Mouse (Mus musculus) megakaryocyte progenitor cell, adult 5-6 weeks (primary cell): ENCODE measurements around the gene Cbx5. TPM values are rescaled to one million over a fixed set of nuclear protein-coding genes. Genes with fewer than 3 reads are reported as not detected.
A peak's percentile ranks its signal among the peaks of the same experiment; 100 is the strongest.

Experiments
- ATAC-seq: replicated peaks from 2 replicates; pipeline ENCODE4 v1.8.0; 2016; ENCODE audit warnings: mild to moderate bottlenecking, moderate TSS enrichment, inconsistent platforms; ENCODE audit not compliant: poor library complexity
- total RNA-seq, 2 experiments: library from RNA; stranded (forward) in 1 of 2; stranded (reverse) in 1 of 2; fragments of 157-497, 149-512 nt in 1 of 2; fragments of 200-1000 nt in 1 of 2; gene quantifications; 2 replicates each; pipeline versions ENCODE4 v1.2.3 to v1.2.4; 2015 to 2017

Gene Cbx5
- total RNA-seq, 2 experiments from 2014 or later: 119 to 194 TPM

DNA sequence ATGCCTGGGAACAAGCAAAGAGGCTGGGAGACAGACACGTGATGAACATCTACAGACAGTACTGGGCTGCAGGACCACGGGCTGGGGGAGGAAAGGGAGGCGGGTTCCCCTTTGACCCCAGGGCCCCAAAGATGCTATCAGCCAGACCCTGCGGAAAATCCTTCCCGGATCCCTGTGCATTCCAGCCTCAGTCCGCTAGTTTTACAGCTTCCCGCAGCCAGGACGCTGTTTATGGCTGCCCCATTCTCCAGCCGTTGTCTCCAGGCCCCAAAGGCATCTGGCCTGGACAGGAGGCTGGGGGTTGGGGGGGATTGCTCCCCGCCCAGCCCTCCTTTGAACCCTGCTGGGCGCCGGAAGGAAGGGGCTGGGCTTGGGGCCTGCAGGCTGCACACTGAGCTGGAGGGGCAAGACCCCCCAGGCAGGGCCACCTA is 62.0 kb downstream of the Cbx5 start:
- ATAC-seq: no peak

DNA sequence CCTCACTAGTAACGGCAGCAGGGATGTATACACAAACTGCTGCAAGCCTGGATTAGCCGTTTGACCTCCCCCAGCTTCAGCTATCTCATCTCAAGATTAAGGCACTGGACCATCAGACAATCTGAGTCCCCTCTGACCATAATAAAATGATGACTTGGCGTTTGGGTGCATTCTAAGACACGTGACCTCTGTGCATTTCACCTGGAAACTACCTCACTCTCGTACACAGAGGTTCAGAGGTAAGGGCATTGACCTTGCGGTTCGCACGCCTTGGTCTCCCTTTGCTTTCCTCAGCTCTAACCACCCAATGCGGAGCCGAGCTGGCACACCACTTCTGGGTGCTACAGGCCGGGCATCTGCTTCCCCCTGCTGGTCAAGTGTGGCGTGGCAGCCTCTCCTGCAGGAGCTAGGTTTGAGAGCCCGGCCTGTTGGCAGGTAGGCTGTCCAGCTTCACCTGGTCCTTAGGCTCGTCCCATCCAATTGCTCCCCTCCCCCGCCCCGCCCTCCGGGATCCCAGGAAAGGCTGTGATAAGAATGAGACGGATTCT is 62.7 kb downstream of the Cbx5 start:
- ATAC-seq: peak; percentile 81

DNA sequence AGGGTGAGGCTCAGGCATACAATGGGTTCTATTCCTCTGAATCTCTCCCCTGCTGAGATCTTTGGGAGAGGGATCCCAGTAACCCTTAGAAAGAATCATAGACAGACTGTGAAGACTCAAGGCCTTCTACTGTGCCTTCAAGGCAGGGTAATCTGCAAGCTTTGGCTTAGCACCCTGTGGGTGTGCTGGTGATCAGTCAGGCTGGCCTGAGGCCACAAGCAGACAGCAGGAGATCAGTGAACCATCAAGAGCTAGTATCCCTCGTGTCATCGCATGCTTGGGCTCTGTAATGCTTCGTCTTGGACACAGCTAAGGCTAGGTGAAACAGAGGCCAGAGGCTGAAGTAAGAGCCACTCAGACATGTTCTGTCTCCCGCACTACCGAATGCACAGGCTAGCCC is 66.4 kb downstream of the Cbx5 start:
- no peak for ATAC-seq

DNA sequence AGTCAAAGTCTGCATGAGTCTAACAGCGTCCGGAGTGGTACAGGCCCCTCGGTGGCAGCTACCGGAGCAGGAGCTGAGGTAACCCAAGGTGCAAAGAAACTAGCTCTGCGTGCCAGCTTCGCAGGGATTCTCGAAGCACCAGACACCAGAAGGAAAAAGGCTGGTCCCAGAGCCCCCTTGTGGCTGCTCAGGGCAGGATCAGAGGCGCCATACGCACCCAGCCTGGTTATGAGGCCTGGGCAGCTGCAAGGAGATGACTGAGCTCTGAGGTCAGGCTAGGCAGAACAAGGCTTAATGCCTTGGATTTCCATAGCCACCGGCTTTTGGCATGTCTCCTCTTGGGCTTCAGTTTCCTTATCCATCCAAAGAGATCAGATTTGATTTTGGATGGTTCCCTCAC is 67.1 kb downstream of the Cbx5 start:
- ATAC-seq: peak; percentile 59

DNA sequence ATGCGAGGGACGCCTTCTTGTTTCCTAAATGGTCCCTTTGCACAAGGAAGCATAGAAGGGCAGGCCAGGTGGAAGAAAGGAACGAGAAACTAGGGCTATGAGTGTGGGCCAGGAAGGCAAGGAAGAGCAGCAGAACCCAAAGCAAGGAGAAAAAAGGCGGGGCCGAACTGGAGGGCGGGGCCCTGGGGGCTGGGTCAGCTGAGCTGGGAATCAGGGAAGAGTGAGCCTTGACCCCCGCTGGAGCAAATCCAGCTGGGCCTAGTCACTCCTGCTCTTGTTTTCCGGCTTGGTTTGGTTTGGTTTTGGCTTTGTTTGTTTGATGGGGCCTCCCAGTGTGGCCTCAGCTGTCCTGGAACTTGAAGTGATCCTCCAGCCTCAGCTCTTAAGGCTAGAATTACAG is 68.3 kb downstream of the Cbx5 start:
- no peak for ATAC-seq

DNA sequence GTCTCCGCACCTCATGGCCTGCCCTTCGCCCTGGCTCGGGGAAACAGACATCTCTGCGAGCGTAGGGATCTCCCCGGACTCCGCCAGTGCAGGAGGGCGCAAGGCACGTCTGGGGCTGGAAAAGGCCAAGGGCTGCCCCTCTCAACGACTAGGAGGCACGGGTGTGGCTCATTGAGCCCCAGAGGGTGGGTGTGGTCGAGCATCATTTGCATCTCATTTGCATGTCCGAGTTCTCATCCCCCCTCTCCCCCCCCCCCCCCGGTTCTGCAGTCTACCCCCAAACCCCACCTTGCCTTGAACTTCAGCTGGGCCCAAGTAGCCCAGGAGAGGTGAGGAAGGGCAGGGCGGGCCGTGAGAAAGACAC is 69.3 kb downstream of the Cbx5 start:
- no peak for ATAC-seq

DNA sequence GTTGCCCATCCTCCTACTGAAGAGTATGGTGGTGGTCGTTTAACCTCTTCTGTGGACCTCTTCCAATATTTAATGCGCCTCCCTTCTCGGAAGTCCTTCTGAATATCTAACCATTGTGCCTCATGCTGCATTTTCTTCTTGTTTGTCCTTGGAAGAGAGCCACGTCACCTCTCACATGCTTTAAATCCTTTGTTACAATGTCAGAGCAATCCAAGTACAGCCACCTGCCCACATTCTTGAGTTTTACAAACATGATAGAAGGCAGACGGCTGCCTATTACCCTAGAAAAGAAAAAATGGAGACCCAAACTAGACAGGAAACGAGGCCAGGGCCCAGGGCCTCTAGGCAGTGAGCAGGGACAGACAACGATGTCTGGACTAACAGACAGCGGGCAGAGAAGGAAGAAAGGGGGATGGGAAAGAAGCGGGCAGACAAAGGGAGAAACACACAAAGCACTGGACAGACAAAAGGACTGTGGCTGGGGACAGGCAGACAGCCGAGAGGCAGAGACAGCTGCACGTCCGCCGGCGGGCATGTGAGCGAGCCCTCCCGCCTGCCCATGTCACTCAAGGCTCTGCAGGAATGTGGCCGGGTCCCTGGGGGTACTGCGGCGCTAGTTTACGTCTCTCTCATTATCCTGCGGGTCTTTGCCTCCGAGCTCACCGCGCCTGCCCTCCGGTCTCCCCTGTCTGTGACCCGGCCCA is 69.9 kb downstream of the Cbx5 start:
- no peak for ATAC-seq

DNA sequence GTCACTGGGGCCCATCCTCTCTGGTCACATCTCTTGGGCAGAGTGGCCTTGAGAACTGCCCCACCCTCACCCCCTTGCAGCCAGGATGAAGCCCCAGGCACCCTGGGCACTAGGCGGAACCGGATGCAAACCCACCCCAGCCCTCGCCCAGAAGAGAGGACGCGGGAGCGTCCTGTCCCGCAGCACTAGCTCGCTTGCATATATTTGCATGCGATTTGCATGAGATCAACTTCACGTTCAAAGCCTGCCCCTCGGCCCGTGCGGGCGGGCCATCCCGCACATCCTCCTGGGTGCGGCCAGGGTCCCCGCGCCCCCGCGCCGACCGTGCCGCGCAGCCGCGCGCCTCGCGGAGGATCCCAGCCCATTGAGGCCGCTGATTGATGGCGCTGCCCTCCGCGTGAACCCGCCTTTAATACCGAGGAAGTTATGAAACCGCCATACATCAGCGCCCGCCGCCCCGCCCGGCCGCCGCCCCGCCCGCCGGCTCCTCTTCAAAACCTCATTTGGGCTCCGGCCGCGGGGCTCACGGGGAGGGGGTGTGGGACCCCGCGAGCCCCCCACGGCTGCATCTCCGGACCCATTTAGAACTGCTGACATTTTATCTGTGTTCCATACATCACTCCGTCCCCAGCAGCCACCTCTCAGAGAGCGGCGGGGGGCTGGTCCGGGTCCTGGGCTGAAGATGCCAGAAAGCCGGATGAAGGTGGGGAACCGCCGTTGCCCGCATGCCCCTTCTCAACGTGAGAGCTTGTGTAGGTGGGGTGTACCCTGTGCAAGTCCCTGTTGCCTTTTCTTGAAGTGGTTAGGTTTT is 70.6 kb downstream of the Cbx5 start:
- ATAC-seq: peak; percentile 47

DNA sequence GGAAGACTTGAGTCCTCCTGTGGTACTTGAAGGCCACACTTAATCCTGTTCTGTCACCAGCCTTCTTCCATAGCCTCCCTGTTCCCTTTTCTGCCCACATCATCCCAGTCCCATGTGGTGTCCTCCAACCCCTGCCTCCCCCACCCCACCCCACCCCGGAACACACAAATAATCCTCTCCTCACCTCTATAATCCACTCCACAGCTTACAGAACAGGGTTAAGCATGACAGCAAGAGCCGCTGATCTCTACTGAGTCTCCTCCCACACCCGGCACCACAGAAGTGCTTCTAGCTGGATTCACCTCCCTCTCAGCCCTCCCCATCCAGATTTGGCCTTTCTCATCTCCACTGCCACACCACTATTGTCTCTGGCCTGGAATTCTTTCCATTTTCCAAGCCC is 71.8 kb downstream of the Cbx5 start:
- ATAC-seq: no peak

DNA sequence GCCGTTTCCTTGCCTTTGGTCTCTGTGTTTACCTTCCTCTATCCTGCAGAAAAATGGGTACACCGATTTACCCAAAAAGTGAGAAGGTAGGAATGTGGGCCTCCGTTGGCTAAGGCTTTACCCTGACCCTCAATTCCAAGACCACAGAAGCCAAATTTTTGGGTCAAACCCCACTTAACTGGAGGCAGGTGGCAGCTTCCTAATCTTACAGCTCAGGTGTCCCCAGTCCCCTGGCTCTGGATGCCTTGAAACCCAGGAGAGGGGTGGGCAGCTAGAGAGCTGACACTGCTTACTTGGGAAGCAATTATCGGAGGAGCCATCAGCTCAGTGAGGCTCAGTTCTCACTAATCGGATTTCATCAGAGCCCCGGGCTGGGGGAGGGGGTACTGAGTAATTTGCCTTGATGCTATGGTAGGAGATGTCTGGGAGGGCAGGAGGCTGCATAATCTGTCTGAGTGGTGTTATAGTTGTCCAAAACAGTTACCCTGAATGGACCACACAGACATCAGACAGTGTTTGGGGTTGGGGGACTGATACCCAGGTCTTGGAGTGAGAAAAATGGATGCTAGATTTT is 72.5 kb downstream of the Cbx5 start, which contains the start of gene Smug1:
Smug1 (minus strand) TSS at position 51 of the 574 bp plus-strand sequence.
- ATAC-seq: no peak

DNA sequence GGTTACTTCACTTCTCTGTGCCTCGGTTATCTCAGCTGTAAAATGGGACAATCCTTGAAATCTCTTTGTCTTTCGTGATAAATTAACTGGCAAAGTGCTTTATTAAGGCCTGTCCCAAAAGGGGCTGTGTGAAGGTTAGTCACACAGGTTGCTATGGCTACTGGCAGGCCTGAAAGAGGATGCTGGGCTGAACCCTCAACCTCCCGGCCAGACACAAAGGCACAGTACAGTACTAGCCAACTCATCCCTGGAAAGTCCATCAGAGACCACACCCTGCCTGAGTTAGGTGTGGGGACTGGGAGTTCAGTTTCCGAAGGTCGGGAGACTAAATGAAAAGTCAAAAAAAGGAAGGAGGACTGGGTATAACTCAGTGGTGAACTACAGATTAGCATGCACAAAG is 73.7 kb downstream of the Cbx5 start:
- ATAC-seq: no peak

DNA sequence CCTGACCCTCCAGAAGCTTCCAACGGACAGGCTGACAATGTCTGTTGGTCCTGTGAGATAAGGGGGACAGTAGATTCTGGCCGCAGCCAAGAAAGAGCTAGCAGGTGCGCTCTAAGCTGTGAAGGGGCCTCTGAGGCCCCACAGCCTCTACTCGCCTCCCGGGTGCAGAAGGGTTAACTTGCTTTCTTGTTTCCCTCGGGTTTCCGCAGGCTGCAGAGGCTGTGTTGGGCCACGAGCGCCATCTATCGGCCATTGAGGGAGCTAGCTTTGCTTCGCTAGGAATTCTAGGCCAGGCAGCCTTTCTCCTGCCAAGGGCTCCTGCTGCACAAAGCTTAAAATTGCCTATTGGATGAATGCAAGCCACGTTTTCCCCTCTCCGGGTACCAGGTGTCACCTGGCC is 74.2 kb downstream of the Cbx5 start:
- ATAC-seq: peak; percentile 80

DNA sequence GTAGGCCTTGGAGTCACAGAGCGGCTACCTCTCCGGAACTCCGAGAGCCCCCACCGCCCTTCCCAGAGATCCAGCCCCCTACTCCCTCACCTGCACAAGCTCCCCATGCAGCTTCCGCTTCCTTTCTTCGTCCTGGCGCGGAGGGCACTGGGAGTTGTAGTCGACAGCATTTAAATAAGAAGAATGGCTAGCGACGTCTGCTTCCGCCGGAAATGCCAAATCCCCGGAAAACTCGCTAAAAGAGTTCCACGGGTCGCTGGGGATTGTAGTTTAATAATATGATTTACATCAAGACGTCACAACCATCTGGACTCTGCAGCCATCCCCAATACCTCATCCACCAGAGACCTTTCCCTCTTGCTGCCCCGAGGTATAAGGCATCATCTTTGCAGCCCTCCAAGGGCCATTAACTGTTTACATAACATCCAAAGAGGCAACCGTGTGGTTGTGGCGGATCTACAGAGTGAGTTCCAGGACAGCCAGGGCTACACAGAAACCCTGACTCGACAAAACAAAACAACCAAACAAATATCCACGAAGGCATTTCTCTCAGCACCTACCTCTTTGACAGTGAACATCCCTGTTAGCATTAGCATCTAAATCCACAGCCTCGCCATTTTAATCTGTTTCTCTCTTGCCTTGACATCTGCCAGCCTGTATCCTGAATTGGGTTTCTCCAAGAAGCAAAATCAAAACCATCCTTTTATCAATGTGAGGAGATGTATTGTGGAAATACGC is 76.3 kb downstream of the Cbx5 start:
- peak; percentile 87 for ATAC-seq

DNA sequence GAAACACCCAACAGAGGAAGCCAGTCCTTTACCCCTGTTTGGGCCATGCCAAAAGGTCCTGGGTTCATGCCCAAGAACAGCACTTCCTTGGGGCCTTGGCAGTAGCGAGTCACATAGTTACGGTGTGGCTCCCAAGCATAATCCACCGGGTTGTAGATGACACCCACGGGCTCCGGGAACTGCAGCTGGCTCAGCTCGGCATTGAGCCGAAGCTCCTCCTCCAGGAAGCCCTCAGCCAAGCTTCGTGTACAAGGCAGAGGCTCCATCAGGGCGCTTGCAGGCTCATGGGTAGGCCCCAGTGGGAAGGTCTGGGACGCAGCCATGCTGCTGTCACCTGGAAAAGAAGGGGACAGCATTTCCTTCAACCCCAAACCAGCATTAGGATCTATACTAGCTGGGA is 82.0 kb downstream of the Cbx5 start:
- ATAC-seq: no peak

DNA sequence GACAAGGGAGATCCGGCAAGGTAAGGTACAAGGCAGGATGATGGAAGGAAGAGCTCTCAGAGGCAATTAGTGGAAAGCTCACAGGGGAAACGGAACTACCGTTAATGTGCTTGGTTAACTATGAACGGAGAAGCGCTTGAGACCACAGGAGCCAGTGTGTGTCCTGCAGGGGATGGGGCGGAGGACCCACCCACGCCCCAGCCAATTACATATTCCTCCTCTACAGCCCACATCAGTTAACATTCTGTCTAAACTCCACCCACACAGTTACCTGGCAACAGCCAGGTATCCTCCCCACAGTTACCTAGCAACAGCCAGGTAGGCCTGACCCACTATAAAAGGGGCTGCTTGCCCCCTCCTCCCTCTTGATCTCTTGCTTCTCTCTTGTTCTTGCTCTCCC is 82.7 kb downstream of the Cbx5 start:
- no peak for ATAC-seq

DNA sequence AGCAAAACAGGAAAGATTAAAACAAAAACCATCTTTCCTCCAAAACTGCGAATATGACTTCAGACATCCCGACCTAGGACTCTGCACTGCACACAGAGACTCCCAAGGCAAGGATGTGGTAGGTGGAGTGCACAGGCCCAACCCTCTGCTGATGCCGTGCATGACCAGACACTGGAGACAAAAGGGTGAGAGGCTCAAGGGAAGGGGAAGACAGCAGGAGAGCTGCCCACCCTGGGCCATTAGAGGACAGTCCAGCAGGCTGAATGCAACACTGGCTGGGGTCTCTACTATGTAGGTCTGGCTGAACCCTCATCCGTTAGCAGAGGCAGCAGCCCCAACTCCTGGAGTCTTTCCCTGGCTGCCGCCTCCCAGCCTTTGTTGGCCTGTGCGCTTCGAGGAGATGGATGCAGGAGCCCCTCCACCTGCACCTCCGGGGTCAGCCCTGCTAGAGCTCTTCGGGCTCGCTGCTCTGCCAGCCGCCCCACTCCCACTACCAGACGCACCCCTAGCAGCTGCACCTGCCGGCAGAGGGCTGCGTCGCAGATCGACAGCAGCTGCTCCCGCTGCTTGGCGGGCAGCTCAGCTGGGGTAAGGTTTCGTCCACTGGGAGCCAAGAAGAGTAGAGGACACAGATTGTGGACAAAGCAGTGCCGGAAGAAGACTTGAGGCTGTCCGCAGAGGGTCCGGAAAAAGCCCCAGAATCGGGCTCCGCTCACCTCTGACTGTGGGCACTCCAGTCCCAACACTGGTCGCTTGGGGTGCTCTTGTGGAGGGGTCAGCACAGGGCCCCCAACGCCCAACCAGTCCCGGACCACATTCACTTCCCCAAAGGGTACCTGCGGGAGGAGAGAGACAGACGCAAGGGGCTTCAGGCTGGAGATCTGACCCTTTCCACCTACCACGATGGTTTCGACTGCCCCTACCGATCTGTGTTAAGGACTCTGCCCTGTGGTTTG is 84.0 kb downstream of the Cbx5 start:
- ATAC-seq: no peak

DNA sequence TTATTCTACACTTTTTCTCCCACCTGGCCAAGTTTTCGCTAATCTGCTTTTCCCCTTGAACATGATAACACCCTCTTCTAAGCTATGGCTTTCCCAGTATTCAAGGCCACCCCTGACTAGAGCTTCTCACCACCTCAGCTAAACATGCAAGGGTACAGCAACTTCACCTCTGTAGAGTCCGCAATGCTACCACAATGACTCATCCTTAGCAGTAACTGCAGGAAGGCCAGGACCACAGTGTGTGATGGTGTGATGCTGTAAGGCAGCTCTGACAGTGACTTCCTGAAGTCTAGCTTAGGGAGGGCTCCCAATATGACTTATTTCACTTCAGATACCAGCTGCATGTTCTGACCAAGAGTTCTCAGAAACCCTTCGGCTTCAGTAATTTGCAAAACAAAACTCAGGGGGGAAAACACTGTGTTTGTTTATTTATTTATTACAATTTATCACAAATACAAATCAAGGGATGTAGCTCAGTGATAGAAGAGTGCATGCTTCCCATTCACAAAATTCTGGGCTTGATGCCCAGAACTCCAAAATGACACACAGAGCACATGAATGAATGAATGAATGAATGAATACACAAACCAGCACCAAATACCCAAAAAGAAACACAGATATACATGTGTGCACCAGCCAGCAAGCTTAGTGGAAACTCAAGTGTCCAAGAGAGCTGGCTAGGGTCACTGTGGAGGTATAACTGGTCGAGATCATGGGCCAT is 86.6 kb downstream of the Cbx5 start:
- peak; percentile 55 for ATAC-seq

DNA sequence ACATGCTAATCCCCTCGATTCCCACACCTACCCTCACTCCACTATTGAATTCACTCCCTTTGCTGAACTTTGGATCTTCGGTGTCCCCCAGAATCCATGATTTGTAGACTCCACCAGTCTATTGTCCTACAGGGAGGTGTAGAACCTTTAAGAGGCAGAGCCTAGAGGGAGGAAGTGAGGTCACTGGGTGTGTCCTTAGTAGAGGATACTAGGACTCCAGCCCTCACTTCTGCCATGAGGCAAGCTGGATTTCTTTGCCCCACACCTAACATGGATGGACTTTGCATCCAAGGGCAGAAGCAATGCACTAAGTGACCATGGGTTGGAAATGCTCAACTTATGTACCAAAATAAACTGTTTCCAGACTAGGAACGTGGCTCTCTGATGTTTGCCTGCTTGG is 87.2 kb downstream of the Cbx5 start:
- no peak for ATAC-seq

DNA sequence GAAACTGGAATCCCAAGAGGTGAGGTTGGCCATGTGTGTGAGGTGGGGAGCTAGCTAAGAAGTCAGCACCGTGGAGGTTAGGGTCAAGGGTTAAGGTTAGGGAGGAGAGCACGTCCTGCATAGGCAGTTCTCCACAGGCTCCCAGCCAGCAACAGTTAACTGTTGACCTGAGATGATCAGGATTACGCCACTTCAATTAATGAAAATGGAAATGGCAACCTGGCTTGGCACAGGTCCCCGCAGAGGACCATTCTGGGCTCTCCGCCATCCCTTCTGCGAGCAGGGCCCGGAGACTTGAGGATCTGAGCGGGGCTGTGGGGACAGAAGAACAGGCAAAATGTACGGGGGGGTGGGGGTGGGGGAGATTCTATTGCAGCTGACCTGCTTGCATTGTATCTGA is 91.8 kb downstream of the Cbx5 start:
- ATAC-seq: no peak

DNA sequence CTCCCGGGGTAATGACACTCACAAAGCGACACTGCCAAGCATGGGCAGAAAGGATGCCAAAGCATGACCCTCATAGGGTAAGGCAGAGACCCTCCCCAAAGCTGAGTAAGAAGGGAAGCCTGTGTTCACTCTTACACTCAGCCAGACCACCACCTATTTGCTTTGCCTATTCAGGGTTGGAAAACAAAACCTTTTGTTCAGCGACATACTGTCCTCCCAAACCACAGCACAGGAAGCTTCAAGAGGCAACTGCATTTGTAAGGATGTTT is 92.3 kb downstream of the Cbx5 start:
- no peak for ATAC-seq
